ENCODE assay signal across 9 mouse cellular contexts in the genomic region with DNA sequence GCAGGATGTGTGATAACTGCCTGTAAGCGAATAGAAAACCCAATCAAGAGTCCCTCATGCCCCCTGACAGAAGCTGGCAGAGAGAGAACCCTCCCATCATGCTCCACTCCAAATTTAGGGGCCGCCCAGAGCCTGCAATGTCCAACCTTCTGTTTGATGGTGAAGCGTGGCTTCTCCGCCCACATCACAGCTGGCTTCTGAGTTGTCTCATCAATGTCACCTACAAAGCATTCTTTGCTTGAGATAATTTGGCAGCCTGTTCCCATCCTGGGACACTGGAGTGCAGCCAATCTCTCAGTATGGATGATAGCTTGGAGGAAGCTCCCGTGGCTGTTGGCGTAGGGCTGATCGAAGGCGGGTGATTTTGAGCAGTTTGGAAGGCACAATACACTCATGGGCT. TPM values are rescaled to one million over a fixed set of nuclear protein-coding genes. Genes with fewer than 3 reads are reported as not detected.
DNase-seq lines count a peak whose midpoint lies in the region; ATAC-seq lines count a peak whose summit lies in the region.
"Had no signal": no experiment of that assay in that cellular context is flagged by ENCODE, and none has a peak within 500 bp of the region (broad histone marks: within the 10 kb centered on the region; RNA-seq: fewer than 3 reads in every experiment).

No protein-coding gene starts in this region.

- intact Hi-C loops in heart, postnatal 10 days (cut with DNase I), result no loop called here
- intact Hi-C loops in left cerebral cortex, postnatal 4 days (cut with DNase I), result no loop called here

- peak; percentile 85 for DNase-seq in brain, adult 2 months (ENCODE audit: low read depth, low spot score)
- peak; percentile 82 to 90 for DNase-seq in cerebellum, postnatal 10 days
- peak; percentile 44 to 55 for DNase-seq in heart, postnatal 10 days
- DNase-seq in left cerebral cortex, postnatal 4 days, result peak; percentile 88
- DNase-seq in yolk sac, embryonic 10.5 days (ENCODE audit: low spot score), result no peak
- DNase-seq in embryo, embryonic 10 days (ENCODE audit: low spot score), result no peak
- no peak for DNase-seq in adrenal gland, postnatal 36 days

- no peak for ATAC-seq in inflammation-experienced regulatory T-cells, adult 6 months

RNA-seq across cellular contexts. Expression of gene Hcn1, which starts 34.9 kb away (rescaled TPM):
- 1 to 10 TPM in 1 of 2 experiments, under 1 TPM in 1; 0.64 to 1.4 TPM for total RNA-seq in heart, postnatal 10 days (2021)
- 10 to 100 TPM; 19.3 to 19.6 TPM for total RNA-seq in left cerebral cortex, postnatal 4 days (2021)
- under 1 TPM in 2 of 3 experiments, not detected in 1; 0.08 to 0.16 TPM for polyA plus RNA-seq in inflammation-experienced regulatory T-cells, adult 6 months (2017; shearing (Covaris generic))
- total RNA-seq in adrenal gland, postnatal 36 days (2021), result under 1 TPM; 0.03 TPM
- total RNA-seq: MEL had no signal

Comparison
In these comparisons a context has a peak if more than half of its experiments do, and no peak if none do; other contexts are left out.
1. DNase-seq: peak in brain, adult 2 months (single experiment), cerebellum, postnatal 10 days (2 of 2), heart, postnatal 10 days (2 of 2) and left cerebral cortex, postnatal 4 days (single experiment); none in yolk sac, embryonic 10.5 days (single experiment), embryo, embryonic 10 days (single experiment) and adrenal gland, postnatal 36 days (0 of 2).
2. RNA of gene Hcn1, which starts 34.9 kb away (total RNA-seq): 19.3 to 19.6 TPM in left cerebral cortex, postnatal 4 days; 0.64 to 1.4 TPM in heart, postnatal 10 days and 0.03 TPM in adrenal gland, postnatal 36 days; every median in the first group is over 4 times any median in the second.